Mouse (Mus musculus): ENCODE measurements at regions not wholly inside any gene's neighbourhood (a gene's known extent, or its start where the extent isn't known, plus 50 kb on each side); places are given as distances from the start of the nearest gene placed in this dataset.

DNA sequence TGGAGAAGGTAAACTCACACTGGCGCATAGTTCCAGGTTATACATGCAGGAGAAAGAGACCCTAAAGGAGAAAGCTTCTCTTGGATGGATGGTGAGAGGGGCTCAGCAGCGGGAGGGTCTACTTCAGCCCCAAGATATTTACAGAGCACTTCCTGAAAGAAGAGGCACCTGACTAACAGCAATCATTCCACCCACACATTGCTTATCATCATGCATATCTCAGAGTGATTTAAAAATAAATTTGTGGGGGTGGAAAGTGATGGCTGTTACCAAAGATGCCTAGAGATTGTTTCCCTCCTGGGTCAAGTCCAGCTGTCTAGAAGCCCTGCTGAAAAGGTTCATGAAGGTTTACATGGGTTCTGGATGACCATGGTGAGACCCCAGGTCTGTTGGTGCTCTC lies 184.4 kb upstream of the Sesn3 start:
- no peak overlapping the region for H3K27ac ChIP-seq (ENCODE audit: insufficient read depth, low read depth, low read length)
- no peak for TF ChIP-seq CTCF (IDR thresholded peaks at IDR 0.05; ENCODE audit: insufficient read depth, low read depth, low read length)
- no peak for TF ChIP-seq POLR2A (IDR thresholded peaks at IDR 0.05; ENCODE audit: insufficient read depth, low read depth, low read length)
- H3K4me1 ChIP-seq (ENCODE audit: control insufficient read depth, insufficient read depth, low read length) = peaks cover 4% of the 10 kb centered on the region
- WGBS = 87% methylated on average over 2 of the region's 2 CpGs
- no peak overlapping the region for H3K4me3 ChIP-seq (ENCODE audit: insufficient read depth, low read depth, low read length)

DNA sequence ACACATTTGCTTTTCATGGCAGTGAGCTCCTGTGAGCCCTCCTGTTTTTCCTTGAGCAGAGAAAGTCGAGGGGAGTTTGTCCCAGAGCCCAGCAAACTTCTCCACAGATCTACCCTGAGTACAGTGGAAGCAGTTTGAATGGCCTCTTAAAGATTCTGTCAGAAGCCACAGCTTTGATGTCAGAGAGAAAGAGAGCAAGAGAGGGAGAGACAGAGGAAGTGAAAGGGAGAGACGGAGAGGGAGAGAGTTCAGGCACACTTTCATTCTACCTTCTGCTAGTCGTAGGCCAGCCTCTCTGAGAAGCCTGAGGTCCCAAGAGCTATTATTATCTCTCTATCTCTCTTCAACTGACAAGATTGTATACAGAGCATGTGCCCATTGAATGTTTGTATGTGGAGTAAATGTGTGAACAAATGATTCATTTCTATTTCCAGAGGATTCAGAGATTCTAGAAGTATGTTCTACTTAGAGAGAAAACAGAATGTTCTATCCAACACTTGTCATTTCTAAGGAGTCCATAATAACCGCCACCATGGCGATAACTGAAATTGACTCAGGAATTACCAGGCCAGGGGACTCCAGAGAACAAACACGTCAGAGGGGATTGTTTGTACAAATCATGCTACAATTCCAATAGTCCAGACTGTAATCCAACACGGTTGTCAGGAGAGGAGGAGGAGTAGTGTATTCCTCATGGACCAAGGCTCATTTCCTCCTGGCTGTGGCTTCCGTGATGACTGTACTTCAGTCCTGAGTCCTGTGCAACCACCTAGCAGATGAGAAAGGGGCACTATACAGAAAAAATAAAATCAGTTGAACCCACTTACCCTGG lies 183.6 kb upstream of the Sesn3 start:
- WGBS = 80% methylated on average over 8 of the region's 8 CpGs
- TF ChIP-seq POLR2A (IDR thresholded peaks at IDR 0.05; ENCODE audit: insufficient read depth, low read depth, low read length) (no peak), CTCF (IDR thresholded peaks at IDR 0.05; ENCODE audit: insufficient read depth, low read depth, low read length) (no peak)
- Histone ChIP-seq H3K4me1 (ENCODE audit: control insufficient read depth, insufficient read depth, low read length) (peaks cover 4% of the 10 kb centered on the region), H3K4me3 (ENCODE audit: insufficient read depth, low read depth, low read length) (no peak overlapping the region), H3K27ac (ENCODE audit: insufficient read depth, low read depth, low read length) (no peak overlapping the region)

DNA sequence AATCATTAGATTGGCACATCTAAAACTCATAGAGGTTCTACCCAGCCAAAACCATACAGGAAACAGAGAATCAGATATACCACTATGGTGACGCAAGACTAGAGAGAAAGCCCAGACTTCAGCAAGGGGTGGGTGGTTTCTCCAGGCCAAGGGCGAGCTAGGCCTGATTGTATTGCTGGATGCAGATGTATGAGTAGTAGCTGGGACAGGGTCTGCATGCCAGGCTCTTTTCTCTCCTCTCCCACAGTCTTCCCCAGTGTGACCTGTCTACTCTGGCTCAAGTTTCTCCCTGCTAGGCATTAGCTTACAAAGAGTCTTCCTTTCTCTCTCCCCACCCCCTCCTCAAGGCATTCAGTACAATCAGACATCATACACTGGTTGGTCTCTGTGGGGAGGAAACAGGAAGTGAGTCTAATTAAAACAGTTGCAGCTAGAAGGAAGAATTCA lies 181.8 kb upstream of the Sesn3 start:
- Histone ChIP-seq H3K4me1 (ENCODE audit: control insufficient read depth, insufficient read depth, low read length) (peaks cover 4% of the 10 kb centered on the region), H3K27ac (ENCODE audit: insufficient read depth, low read depth, low read length) (no peak overlapping the region), H3K4me3 (ENCODE audit: insufficient read depth, low read depth, low read length) (no peak overlapping the region)
- TF ChIP-seq POLR2A (IDR thresholded peaks at IDR 0.05; ENCODE audit: insufficient read depth, low read depth, low read length) (no peak), CTCF (IDR thresholded peaks at IDR 0.05; ENCODE audit: insufficient read depth, low read depth, low read length) (no peak)
- 93% methylated on average over 2 of the region's 2 CpGs for WGBS

DNA sequence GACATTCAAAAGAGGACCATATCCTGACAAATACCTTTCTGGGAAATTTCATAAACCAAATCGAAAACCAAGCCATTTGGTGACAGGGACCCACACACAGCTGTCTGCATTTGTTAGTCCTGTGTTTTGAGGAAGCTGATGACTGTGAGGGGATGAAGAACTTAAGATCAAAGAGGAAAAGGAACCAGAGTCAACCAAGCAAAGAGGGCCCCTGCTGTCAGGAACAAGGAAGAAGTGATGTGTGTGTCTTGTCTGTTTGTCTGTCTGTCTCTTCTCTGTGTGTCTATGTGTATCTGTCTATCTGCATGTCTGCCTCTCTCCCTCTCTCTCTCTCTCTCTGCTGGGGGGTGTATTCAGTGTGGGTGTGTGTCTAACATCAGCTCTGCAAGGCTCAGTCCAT lies 171.3 kb upstream of the Sesn3 start:
- 74% methylated on average over 1 of the region's 1 CpGs for WGBS
- no peak overlapping the region for H3K4me3 ChIP-seq (ENCODE audit: insufficient read depth, low read depth, low read length)
- H3K4me1 ChIP-seq (ENCODE audit: control insufficient read depth, insufficient read depth, low read length) = peaks cover 5% of the 10 kb centered on the region
- no peak overlapping the region for H3K27ac ChIP-seq (ENCODE audit: insufficient read depth, low read depth, low read length)
- TF ChIP-seq POLR2A (IDR thresholded peaks at IDR 0.05; ENCODE audit: insufficient read depth, low read depth, low read length) = no peak
- TF ChIP-seq CTCF (IDR thresholded peaks at IDR 0.05; ENCODE audit: insufficient read depth, low read depth, low read length) = no peak

DNA sequence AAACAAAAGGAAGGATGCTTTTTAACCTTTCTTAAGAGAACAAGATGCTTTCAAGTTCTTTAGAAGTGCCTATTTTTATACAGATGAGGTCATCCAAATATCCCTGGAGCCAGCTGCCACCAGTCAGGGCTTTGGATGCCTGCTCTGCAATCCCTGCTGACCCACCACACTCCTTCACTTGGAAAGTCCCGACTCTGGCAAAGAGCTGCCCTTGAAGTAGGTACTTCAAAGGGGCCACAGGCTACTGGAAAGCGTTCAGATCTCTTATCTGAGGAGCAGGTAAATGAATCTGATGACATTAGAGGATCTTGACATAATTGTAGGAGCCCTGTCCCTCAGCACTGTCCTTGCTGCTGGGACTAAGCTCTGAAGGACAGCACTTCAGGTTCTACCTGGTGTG lies 169.9 kb upstream of the Sesn3 start:
- Histone ChIP-seq H3K4me3 (ENCODE audit: insufficient read depth, low read depth, low read length) (no peak overlapping the region), H3K4me1 (ENCODE audit: control insufficient read depth, insufficient read depth, low read length) (peaks cover 5% of the 10 kb centered on the region), H3K27ac (ENCODE audit: insufficient read depth, low read depth, low read length) (no peak overlapping the region)
- 62% methylated on average over 2 of the region's 2 CpGs for WGBS
- TF ChIP-seq POLR2A (IDR thresholded peaks at IDR 0.05; ENCODE audit: insufficient read depth, low read depth, low read length) (no peak), CTCF (IDR thresholded peaks at IDR 0.05; ENCODE audit: insufficient read depth, low read depth, low read length) (no peak)

GRCm38 (mm10) chr9:14106371-14106770 lies 168.5 kb upstream of the Sesn3 start:
- Histone ChIP-seq H3K4me3 (ENCODE audit: insufficient read depth, low read depth, low read length) (no peak overlapping the region), H3K27ac (ENCODE audit: insufficient read depth, low read depth, low read length) (no peak overlapping the region), H3K4me1 (ENCODE audit: control insufficient read depth, insufficient read depth, low read length) (peaks cover 5% of the 10 kb centered on the region)
- TF ChIP-seq CTCF (IDR thresholded peaks at IDR 0.05; ENCODE audit: insufficient read depth, low read depth, low read length) = no peak
- TF ChIP-seq POLR2A (IDR thresholded peaks at IDR 0.05; ENCODE audit: insufficient read depth, low read depth, low read length) = no peak
- 100% methylated on average over 1 of the region's 1 CpGs for WGBS

- WGBS = 93% methylated on average over 4 of the region's 4 CpGs
These were observed 166.1 kb upstream of the Sesn3 start for GRCm38 (mm10) chr9:14108798-14109197.

GRCm38 (mm10) chr9:14109492-14109891 lies 165.4 kb upstream of the Sesn3 start:
- H3K4me1 ChIP-seq (ENCODE audit: control insufficient read depth, insufficient read depth, low read length) = peaks cover 5% of the 10 kb centered on the region
- WGBS = 91% methylated on average over 4 of the region's 4 CpGs
- no peak overlapping the region for H3K27ac ChIP-seq (ENCODE audit: insufficient read depth, low read depth, low read length)
- TF ChIP-seq POLR2A (IDR thresholded peaks at IDR 0.05; ENCODE audit: insufficient read depth, low read depth, low read length) = no peak
- TF ChIP-seq CTCF (IDR thresholded peaks at IDR 0.05; ENCODE audit: insufficient read depth, low read depth, low read length) = no peak
- H3K4me3 ChIP-seq (ENCODE audit: insufficient read depth, low read depth, low read length) = no peak overlapping the region

More at GRCm38 (mm10) chr9:14108798-14109197, 166.1 kb upstream of the Sesn3 start:
- Histone ChIP-seq H3K4me3 (ENCODE audit: insufficient read depth, low read depth, low read length) (no peak overlapping the region), H3K4me1 (ENCODE audit: control insufficient read depth, insufficient read depth, low read length) (peaks cover 5% of the 10 kb centered on the region), H3K27ac (ENCODE audit: insufficient read depth, low read depth, low read length) (no peak overlapping the region)
- TF ChIP-seq POLR2A (IDR thresholded peaks at IDR 0.05; ENCODE audit: insufficient read depth, low read depth, low read length) (no peak), CTCF (IDR thresholded peaks at IDR 0.05; ENCODE audit: insufficient read depth, low read depth, low read length) (no peak)

GRCm38 (mm10) chr9:14111713-14112112 lies 163.2 kb upstream of the Sesn3 start:
- TF ChIP-seq CTCF (IDR thresholded peaks at IDR 0.05; ENCODE audit: insufficient read depth, low read depth, low read length) = no peak
- TF ChIP-seq POLR2A (IDR thresholded peaks at IDR 0.05; ENCODE audit: insufficient read depth, low read depth, low read length) = no peak
- no peak overlapping the region for H3K27ac ChIP-seq (ENCODE audit: insufficient read depth, low read depth, low read length)
- 77% methylated on average over 2 of the region's 2 CpGs for WGBS
- no peak overlapping the region for H3K4me3 ChIP-seq (ENCODE audit: insufficient read depth, low read depth, low read length)
- H3K4me1 ChIP-seq (ENCODE audit: control insufficient read depth, insufficient read depth, low read length) = no peaks in the 10 kb centered on the region
